Mouse (Mus musculus) brain, embryonic 14.5 days (tissue): ENCODE data around the gene Psmb10.

Experiments used
- CTCF ChIP-seq: fragments of 200-500 bp; IDR thresholded peaks from 2 replicates; pipeline ENCODE4 v1.5.1; 2012; ENCODE audit warnings: inconsistent platforms, mild to moderate bottlenecking, moderate library complexity, borderline replicate concordance; ENCODE audit not compliant: insufficient read depth, insufficient read length; ENCODE audit errors: extremely low read depth
- POLR2A ChIP-seq: fragments of 200-500 bp; IDR thresholded peaks from 2 replicates; pipeline ENCODE4 v1.6.1; 2012; ENCODE audit warnings: mild to moderate bottlenecking, inconsistent platforms, borderline replicate concordance; ENCODE audit not compliant: poor library complexity, insufficient read depth, insufficient read length, severe bottlenecking; ENCODE audit errors: extremely low read depth

GRCm38 (mm10) chr8:105965266-105965904 is 27.1 kb upstream of the Psmb10 start:
- no peak for TF ChIP-seq CTCF
- TF ChIP-seq POLR2A, result no peak
